Mouse (Mus musculus) frontal cortex, adult (tissue): Measurements from ENCODE around the gene Gimap4.

Source experiments
- ATAC-seq: cut with Nextera tagmentation; 2 replicates; pipeline ENCODE4 v1.9.2; 2017; ENCODE audit warnings: mild to moderate bottlenecking, moderate library complexity, mixed read lengths; ENCODE audit not compliant: low TSS enrichment

Gene Gimap4

GRCm38 (mm10) chr6:48684319-48684718 is at the start of gene Gimap4:
Gene Gimap4, plus strand, starts transcription at chr6:48684549.
- ATAC-seq = no peak

DNA sequence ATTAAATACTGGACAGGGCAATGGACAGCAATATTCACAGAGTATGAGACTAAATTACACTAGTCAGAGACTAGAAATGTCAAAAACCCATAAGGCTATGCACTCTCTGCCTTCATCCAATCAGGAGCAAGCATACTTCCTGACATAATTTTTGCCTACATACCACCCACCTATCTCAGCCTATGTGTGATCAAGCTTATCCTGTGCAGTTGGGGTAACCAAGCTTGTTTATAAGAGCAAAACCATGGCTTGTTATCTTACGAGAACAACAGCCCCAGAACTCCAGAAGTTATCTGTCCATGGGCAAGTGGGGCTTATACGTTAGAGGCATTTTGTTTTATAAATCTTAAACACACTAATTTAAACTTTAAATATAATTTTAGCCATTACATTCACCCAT is 49.2 kb upstream of the Gimap4 start:
- ATAC-seq = no peak

GRCm38 (mm10) chr6:48636515-48636914 is 47.8 kb upstream of the Gimap4 start:
- no peak for ATAC-seq

DNA sequence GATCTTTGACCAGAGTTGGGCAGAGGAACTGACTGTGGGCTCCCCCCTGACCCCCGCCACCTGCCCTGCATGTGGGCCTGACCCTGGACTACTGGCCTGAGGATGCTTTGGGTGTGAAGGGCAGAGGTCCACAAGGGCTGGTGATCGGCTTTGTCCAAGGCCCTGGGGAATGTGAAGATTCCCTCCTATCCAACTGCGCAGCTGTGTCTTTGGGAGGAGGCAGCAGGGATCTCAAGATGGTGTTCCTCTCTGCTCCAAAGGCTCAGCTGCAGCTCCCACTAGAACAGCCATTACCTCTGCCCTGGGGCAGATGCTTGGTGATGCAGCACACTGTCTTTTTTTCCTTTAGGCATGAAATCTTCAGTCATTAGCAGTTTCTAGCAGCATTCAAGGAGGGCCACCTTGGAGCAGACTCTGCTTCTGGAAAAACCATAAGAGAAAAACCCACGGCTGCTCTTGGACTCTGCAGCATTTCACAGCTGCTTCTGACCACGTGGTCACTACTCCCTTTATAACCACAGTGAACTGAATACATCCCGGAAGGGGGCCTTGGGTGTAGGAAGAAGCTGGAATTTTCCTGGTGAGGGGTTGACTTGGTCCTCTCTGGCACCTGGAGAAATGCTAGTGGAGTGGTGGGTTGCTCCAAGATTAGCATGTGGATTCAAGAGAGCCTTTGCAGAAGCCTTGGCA is 46.4 kb upstream of the Gimap4 start:
- ATAC-seq = no peak

DNA sequence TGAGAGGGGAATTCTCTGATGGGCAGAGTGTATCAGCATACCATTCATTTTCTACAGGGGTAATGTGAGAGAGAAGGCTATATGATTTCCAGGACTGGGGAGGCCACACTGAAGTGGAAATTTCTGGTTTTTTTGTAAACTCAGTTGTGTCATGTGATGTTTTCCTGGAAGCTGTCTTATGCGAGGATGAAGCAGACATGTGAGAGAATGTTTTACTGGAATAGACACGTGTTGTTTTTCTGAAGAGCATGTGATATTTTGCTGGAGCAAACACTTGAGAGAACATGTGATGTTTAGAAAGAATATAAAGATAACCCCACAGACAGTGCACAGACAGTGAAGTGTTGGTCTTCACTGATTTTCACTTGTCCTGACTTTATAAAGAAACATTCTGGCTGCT is 45.8 kb upstream of the Gimap4 start:
- no peak for ATAC-seq

DNA sequence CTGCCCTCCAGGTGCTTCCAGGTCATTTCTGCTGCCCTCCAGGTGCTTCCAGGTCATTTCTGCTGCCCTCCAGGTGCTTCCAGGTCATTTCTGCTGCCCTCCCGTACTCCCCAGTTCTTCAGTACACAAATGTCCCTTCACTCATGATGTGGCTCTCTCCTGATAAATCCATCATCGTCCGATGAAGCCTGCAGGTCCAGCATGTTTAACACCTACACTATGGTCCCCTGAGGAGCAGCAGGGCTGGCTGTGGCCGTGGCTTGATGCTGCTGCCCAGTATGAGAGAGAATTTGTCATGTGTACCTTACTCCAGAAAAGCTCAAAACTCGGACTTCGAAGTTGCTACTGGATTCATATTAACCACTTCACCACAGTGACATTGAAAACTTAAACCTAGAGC is 43.0 kb upstream of the Gimap4 start:
- ATAC-seq = no peak

- ATAC-seq = peak; percentile 81
These were observed 41.5 kb upstream of the Gimap4 start for GRCm38 (mm10) chr6:48642764-48643292.

DNA sequence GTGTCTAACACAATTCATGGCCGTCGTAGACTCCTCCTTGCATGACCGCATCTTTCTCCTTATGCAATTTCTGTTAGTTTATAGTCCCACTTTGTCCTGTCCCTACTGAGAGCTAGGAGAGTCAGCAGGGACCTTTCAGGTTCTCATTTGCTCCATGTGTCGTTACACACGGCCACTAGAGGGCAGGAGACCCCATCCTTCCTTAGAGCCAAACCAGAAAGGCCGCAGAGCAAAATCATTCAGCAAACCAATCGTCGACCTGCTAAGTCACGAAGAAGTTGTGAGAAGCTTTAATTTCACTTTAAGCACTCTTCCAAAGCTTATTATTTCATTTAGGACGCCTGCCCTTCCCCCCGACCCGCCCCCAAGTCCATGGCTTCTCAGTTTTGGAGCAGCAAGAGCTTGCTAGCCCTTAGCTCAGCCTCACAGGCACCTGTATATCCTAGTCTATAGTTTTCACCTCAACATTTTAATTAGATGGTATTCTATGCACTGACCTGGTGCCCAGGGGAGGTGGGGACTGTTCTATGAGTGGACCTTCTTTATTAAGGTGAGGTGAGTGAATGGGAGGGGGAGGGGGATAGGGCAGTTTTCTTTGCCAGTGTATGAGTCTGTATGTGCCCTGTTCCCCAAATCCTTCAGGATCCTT is 38.6 kb upstream of the Gimap4 start:
- ATAC-seq = peak; percentile 89

GRCm38 (mm10) chr6:48646309-48646690 is 38.0 kb upstream of the Gimap4 start:
- ATAC-seq = no peak

DNA sequence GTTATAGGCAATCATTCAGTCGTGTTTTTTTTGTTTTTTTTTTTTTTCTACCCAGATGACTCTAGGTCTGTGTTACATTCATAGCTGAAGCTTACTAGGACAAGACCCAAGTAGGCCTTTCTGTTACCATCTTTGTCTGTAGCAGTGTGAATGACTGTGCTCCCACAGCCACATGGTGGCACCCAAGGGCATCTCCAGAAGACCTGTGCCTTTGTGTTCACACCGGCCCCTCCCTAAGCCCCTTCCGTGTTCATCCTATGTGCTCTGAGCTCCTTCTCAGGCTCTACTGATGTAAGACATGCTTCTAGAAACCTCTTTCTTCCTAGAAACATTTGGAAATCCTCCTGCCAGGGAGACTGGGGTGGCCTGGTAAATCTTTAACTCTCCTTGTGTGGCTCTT is 37.4 kb upstream of the Gimap4 start, which contains the start of gene Gimap8:
TSS of gene Gimap8 (plus strand) at position 240 of the 400 bp plus-strand sequence.
- no peak for ATAC-seq

DNA sequence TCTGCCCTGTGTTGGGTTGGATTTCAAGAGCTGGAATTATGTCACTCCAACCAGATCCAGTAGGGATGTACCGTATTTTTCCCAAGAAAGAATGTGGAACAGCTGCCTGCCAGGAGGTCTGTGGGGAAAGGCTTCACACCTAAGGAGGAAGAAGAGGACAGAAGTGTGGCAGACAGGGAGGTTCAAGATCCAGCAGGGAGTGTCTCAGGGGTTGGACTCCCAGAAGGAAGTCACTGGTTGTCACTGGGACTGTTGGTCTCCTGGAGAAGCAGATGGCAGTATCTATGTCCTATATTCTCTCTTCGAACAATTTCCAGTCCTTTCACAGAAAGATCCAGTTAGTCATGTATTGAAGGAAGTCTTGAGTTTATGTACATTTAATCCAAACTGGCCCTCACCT is 36.7 kb upstream of the Gimap4 start:
- no peak for ATAC-seq

- no peak for ATAC-seq
These were observed 35.6 kb upstream of the Gimap4 start for GRCm38 (mm10) chr6:48648779-48649178.

GRCm38 (mm10) chr6:48650041-48650440 is 34.3 kb upstream of the Gimap4 start:
- no peak for ATAC-seq

- no peak for ATAC-seq
These were observed 25.6 kb upstream of the Gimap4 start for GRCm38 (mm10) chr6:48658721-48659120.

DNA sequence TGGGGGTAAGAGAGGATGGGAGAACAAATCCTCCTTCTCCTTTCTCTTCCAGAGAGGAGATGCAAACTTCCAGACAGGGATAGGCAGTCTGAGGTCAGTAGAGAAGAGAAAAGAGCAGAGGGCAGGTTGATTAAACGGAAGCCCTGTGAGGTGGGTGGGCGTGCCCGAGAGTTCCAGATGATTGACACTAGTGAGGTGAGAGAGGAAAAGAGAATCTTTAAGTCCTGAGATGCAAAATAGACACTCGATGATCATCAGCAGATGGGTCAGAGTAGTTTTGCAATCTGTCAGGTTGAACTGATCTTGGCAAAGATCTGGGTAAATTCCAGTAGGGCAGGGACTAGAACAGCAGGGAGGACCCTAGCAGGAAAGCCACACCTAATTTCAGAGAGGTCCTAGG is 19.6 kb upstream of the Gimap4 start:
- no peak for ATAC-seq

- no peak for ATAC-seq
These were observed 18.9 kb upstream of the Gimap4 start for GRCm38 (mm10) chr6:48665471-48665870.

DNA sequence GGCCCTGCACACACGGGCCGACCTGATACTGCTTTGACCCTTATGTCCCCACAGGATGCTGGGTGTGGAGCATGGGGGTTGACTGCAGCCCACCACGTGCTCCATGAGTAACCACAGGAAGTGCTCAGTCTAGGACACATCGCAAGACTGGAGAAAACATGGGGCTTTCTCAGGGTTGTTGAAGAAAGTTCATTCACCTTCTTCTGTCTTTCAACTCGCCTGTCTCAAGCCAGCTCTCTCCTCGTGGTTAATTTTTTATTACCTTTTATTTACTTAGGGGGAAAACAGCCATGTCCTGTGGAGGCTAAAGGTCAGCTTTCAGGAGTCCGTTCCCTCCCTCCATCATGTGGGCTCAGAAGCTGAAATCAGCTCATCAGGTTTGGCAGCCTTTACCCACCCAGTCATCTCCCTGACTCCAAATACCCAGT is 18.2 kb upstream of the Gimap4 start:
- ATAC-seq = no peak

DNA sequence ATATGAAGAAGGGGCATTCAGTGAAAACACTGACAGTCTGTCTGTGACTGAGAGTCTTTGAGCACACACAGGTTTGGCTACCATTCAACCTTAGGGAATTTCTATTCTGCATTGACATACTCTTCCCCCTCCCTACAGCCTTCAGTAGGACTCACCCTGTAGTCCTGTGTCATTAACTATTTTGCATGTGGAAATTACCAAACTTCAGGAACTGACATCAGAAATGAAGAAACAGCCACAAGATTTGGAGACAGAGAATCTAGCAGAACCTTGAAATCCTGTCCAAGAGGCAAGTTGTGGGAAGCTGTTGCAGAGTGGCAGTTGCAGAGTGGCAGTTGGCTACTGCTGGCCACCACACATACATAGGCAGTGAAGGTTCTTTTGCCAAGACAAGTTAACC is 16.3 kb upstream of the Gimap4 start:
- no peak for ATAC-seq

GRCm38 (mm10) chr6:48669446-48669969 is 14.8 kb upstream of the Gimap4 start:
- no peak for ATAC-seq

- ATAC-seq = no peak
These were observed 9.9 kb upstream of the Gimap4 start for GRCm38 (mm10) chr6:48674291-48675058.

DNA sequence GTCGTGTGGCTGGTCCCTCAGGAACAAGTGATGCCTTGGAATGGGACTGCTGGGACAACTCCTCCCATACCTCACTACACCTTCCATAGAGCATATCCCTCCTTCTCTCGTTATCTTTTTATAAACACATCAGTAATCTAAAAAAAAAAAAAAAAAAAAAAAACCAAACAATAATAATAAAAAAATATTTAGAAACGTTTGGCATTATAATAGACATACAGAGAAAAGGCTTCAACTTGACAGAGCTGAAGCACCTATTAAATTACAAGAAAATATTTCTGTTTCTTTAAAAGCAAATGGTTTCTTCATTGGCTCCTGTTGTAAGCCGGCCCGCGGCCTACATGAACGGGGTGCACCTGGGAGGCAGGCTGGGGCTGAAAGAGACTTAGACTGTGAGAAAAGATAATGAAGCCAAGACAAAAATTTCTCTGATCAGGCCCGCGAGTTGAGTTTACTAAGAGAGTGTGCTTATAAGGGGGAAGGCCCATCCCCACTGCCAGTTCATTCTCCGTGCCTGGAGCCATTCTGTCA is 8.9 kb upstream of the Gimap4 start:
- ATAC-seq = no peak
